Mouse (Mus musculus) CH12.LX (cell line): ENCODE measurements around the gene Stard13.

Experiments
- CHD1 ChIP-seq: IDR thresholded peaks from 2 replicates; pipeline ENCODE4 v1.6.1; 2012; ENCODE audit warnings: low read depth, low read length, improper control_type of control experiment, inconsistent platforms
- CTCF ChIP-seq, 2 experiments: IDR thresholded peaks in 1 of 2; conservative IDR thresholded peaks in 1 of 2; 2 replicates each; pipeline ENCODE4 v1.5.1; 2011 to 2012; ENCODE audit warnings: low read depth in 2 of 2, low read length in 2 of 2, improper control_type of control experiment in 1 of 2, inconsistent platforms in 1 of 2, mild to moderate bottlenecking in 1 of 2, moderate library complexity in 1 of 2
- EP300 ChIP-seq: IDR thresholded peaks from 2 replicates; pipeline ENCODE4 v1.6.1; 2011; ENCODE audit warnings: low read length, improper control_type of control experiment
- GABPA ChIP-seq: IDR thresholded peaks from 2 replicates; pipeline ENCODE4 v1.6.1; 2012; ENCODE audit warnings: low read depth, low read length, improper control_type of control experiment, inconsistent platforms; ENCODE audit not compliant: insufficient replicate concordance
- JUN ChIP-seq: IDR thresholded peaks from 2 replicates; pipeline ENCODE4 v1.6.1; 2011; ENCODE audit warnings: low read depth, mild to moderate bottlenecking, low read length, improper control_type of control experiment, moderate library complexity; ENCODE audit not compliant: insufficient read depth
- POLR2A ChIP-seq: IDR thresholded peaks from 2 replicates; pipeline ENCODE4 v1.6.1; 2011; ENCODE audit warnings: low read depth, mild to moderate bottlenecking, improper control_type of control experiment, low read length
- USF1 ChIP-seq: IDR thresholded peaks from 2 replicates; pipeline ENCODE4 v1.6.1; 2014; ENCODE audit warnings: low read depth, mild to moderate bottlenecking, inconsistent platforms, low read length, improper control_type of control experiment
- ZC3H11A ChIP-seq: IDR thresholded peaks from 2 replicates; pipeline ENCODE4 v1.6.1; 2012; ENCODE audit warnings: low read depth, mild to moderate bottlenecking, inconsistent platforms, low read length, improper control_type of control experiment

DNA sequence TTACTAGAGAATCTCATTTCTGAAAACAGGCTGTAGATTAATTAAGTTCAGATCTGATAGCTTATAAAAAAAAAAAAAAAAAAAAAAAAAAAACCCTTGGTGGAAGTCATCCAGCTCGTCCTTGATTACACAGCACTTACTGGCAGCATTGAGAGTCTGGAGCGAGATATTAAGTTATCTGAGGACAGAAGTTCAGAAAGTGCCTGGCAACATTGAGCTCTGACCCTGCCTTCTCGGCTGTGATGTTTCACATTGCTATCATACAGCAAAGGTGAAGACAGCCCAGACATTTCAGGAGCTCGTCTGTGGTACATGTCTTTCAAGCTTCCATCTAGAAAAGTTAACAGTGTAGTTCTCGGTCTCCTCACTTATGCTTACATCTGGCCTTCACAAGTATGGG lies 95.7 kb downstream of the Stard13 start:
- TF ChIP-seq EP300 (no peak), CHD1 (no peak), CTCF (conservative IDR thresholded peaks at IDR 0.05 in 1 of 2, IDR thresholded peaks at IDR 0.05 in 1 of 2; ENCODE audit: low read depth in 2 of 2, low read length in 2 of 2) (no peak), JUN (no peak), USF1 (no peak), POLR2A (no peak), ZC3H11A (no peak), GABPA (no peak)
